18 mouse cellular contexts compared by ENCODE assay signal in the genomic region with DNA sequence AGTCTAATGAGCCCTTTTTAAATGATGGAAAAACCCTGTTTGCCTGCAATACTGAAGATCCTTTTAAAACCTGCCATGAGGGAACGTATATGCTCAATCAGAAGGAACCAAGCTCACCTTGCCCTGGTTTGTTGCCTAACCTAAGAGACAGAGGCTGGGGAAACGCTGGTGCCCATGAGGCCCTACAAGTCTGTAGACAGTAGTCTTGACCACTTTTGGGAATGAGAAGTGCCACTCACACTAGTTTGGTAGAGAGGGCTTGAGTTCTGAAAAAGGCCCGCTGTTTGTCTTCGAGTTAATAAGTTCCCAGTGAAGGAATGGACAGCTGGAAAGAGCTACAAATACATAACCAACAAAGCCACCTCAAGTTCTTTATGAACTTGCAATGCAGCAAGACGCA.
DNase-seq lines count a peak whose midpoint lies in the region; ATAC-seq and TF ChIP-seq lines count a peak whose summit lies in the region.
"Had no signal": no experiment of that assay in that cellular context is flagged by ENCODE, and none has a peak within 500 bp of the region (broad histone marks: within the 10 kb centered on the region; RNA-seq: fewer than 3 reads in every experiment).

No protein-coding gene starts in this region.

- no peaks in the 10 kb centered on the region for H3K27me3 ChIP-seq in kidney, embryonic 15.5 days
- no peaks in the 10 kb centered on the region for H3K27me3 ChIP-seq in Patski
- no peaks in the 10 kb centered on the region for H3K27me3 ChIP-seq in forebrain, embryonic 16.5 days (replicated peaks; ENCODE audit: control insufficient read depth, insufficient read depth, low read length)
- H3K27me3 ChIP-seq: heart, embryonic 12.5 days; hindbrain, embryonic 13.5 days; limb, embryonic 12.5 days; liver, embryonic 13.5 days had no signal

- peak overlapping the region; percentile 35; the same call in 1 of the 2 replicates for H3K27ac ChIP-seq in kidney, embryonic 15.5 days
- no peak overlapping the region for H3K27ac ChIP-seq in forebrain, embryonic 16.5 days (ENCODE audit: low read length)
- H3K27ac ChIP-seq: hindbrain, embryonic 13.5 days; limb, embryonic 12.5 days; liver, embryonic 13.5 days had no signal

- H3K36me3 ChIP-seq in kidney, embryonic 15.5 days: no peaks in the 10 kb centered on the region
- no peaks in the 10 kb centered on the region for H3K36me3 ChIP-seq in forebrain, embryonic 16.5 days (ENCODE audit: control insufficient read depth, insufficient read depth)
- H3K36me3 ChIP-seq: heart, embryonic 12.5 days; hindbrain, embryonic 13.5 days; limb, embryonic 12.5 days; liver, embryonic 13.5 days had no signal

- H3K9me3 ChIP-seq in kidney, embryonic 15.5 days (replicated peaks): no peaks in the 10 kb centered on the region
- H3K9me3 ChIP-seq in forebrain, embryonic 16.5 days (ENCODE audit: control insufficient read depth, low read length): no peaks in the 10 kb centered on the region
- H3K9me3 ChIP-seq: heart, embryonic 12.5 days; hindbrain, embryonic 13.5 days; limb, embryonic 12.5 days; liver, embryonic 13.5 days had no signal

- no peak overlapping the region for H3K4me3 ChIP-seq in kidney, embryonic 15.5 days (replicated peaks)
- no peak overlapping the region for H3K4me3 ChIP-seq in forebrain, embryonic 16.5 days (replicated peaks; ENCODE audit: low read length)
- H3K4me3 ChIP-seq: heart, embryonic 12.5 days; hindbrain, embryonic 13.5 days; limb, embryonic 12.5 days; liver, embryonic 13.5 days; myocyte had no signal

- TF ChIP-seq CTCF in Patski (IDR thresholded peaks at IDR 0.05): no peak

- POLR2A ChIA-PET in Patski (lab: Charles Lee): no interaction called here

- H3K9ac ChIP-seq in kidney, embryonic 15.5 days: no peak overlapping the region
- no peak overlapping the region for H3K9ac ChIP-seq in forebrain, embryonic 16.5 days (replicated peaks; ENCODE audit: low read depth, low read length)
- H3K9ac ChIP-seq: heart, embryonic 12.5 days; hindbrain, embryonic 13.5 days; limb, embryonic 12.5 days; liver, embryonic 13.5 days had no signal

- ATAC-seq in kidney, embryonic 15.5 days (replicated peaks; ENCODE audit: low FRiP score): peak; percentile 38; the same call in 1 of the 2 replicates
- peak; percentile 25 for ATAC-seq in Patski
- ATAC-seq in forebrain, embryonic 16.5 days: peak; percentile 18; the same call in 1 of the 2 replicates

- peaks cover 12% of the 10 kb centered on the region; the same call in 1 of the 2 replicates for H3K4me1 ChIP-seq in kidney, embryonic 15.5 days
- H3K4me1 ChIP-seq in forebrain, embryonic 16.5 days (replicated peaks; ENCODE audit: control insufficient read depth, insufficient read depth, low read length): peaks cover 4% of the 10 kb centered on the region
- H3K4me1 ChIP-seq: heart, embryonic 12.5 days; hindbrain, embryonic 13.5 days; liver, embryonic 13.5 days had no signal

- CTCF ChIA-PET in Patski (lab: Charles Lee): interaction anchor here (1.0 to 1.5 kb wide), 3 partner anchors 9 to 83 kb away, joined by 3 to 5 read pairs (median 4); no protein-coding TSS in a partner anchor

- in situ Hi-C loops in Patski (cut with MboI; ENCODE audit: low pct_unique_long_range_greater_than_20kb): no loop called here

- no peak overlapping the region for H3K4me2 ChIP-seq in kidney, embryonic 15.5 days
- no peak overlapping the region for H3K4me2 ChIP-seq in forebrain, embryonic 16.5 days (ENCODE audit: low read length)
- H3K4me2 ChIP-seq: heart, embryonic 12.5 days; hindbrain, embryonic 13.5 days; limb, embryonic 12.5 days; liver, embryonic 13.5 days had no signal

- DNase-seq in kidney, adult 8-10 months: no peak
- no peak for DNase-seq in Patski (ENCODE audit: low read depth, low spot score)
- DNase-seq in lung, postnatal 25 days (ENCODE audit: low spot score): peak; percentile 43
- no peak for DNase-seq in ovary, postnatal 14 days (ENCODE audit: low spot score)
- DNase-seq in cerebellum, postnatal 4 days (ENCODE audit: low spot score in 2 of 2): no peak
- DNase-seq: cerebellum, adult 8-10 months; gastrocnemius, postnatal 10 days; heart, adult 11 months; heart, postnatal 14 days; liver, embryonic 13.5 days; midbrain, embryonic 14.5 days; thymus, adult 2 months had no signal

- WGBS in kidney, embryonic 15.5 days: 81% methylated on average over 5 of the region's 5 CpGs
- 54% methylated on average over 5 of the region's 5 CpGs for WGBS in forebrain, embryonic 16.5 days
